Mouse (Mus musculus) lung, adult 2 months (tissue): ENCODE measurements around the gene Prss50. TPM values are rescaled to one million over a fixed set of nuclear protein-coding genes. Genes with fewer than 3 reads are reported as not detected.
A peak's percentile ranks its signal among the peaks of the same experiment; 100 is the strongest.

Experiments
- DNase-seq: peaks from one replicate; pipeline ENCODE4 v3.0.0; 2022
- H3K4me1 ChIP-seq: fragments of 200-500 bp; 2 replicates; pipeline ENCODE4 v1.6.1; 2011; ENCODE audit warnings: low read length; ENCODE audit not compliant: control insufficient read depth, insufficient read depth
- H3K4me3 ChIP-seq: fragments of 200-500 bp; replicated peaks from 2 replicates; pipeline ENCODE3; 2011; ENCODE audit warnings: low read depth, mild to moderate bottlenecking, control low read depth, low read length; ENCODE audit errors: extremely low read depth
- CTCF ChIP-seq: fragments of 200-500 bp; IDR thresholded peaks from 2 replicates; pipeline ENCODE4 v1.5.1; 2011; ENCODE audit warnings: mild to moderate bottlenecking, low read length, control low read depth; ENCODE audit not compliant: insufficient read depth
- POLR2A ChIP-seq: fragments of 200-500 bp; IDR thresholded peaks from 2 replicates; pipeline ENCODE4 v1.6.1; 2011; ENCODE audit warnings: low read depth, mild to moderate bottlenecking, control low read depth, low read length, borderline replicate concordance; ENCODE audit errors: extremely low read depth
- WGBS: fragments of 180-500 bp; shearing (Covaris S2); methylation state at CpG from one replicate; pipeline ENCODE4 v1.1.7; 2018; 5-methylcytosine and 5-hydroxymethylcytosine counted together
- polyA plus RNA-seq: library from polyadenylated mRNA; depleted of rRNA; stranded (reverse); fragments of >200 nt; gene quantifications from 2 replicates; pipeline ENCODE4 v1.2.3, GENCODE M21; 2012

The Prss50 gene
- polyA plus RNA-seq, 1 experiment: not detected

DNA sequence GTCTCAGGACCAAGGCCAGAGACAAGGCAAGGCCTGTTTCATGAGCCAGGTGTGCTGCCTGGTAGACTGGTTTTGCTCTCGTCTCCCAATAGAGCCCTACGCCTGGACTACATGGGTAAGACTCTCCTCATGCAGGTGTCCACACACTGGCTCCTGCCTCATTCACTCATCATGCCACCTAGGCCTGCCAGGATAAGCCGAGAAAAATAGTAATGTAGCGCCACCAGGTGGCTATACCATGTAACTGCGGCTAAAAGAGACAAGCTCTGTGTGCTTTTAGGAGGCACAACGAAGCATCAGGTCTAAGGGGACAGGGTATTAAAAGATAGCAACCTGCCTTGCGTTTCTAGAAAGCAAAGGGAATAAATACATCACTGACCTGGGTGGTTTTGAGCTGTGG is 13.3 kb downstream of the Prss50 start:
- peak; percentile 56 for TF ChIP-seq CTCF
- no peak for TF ChIP-seq POLR2A
- H3K4me1 ChIP-seq: no peaks in the 10 kb centered on the region
- 24% methylated on average over 7 of the region's 7 CpGs for WGBS
- DNase-seq: peak; percentile 55
- H3K4me3 ChIP-seq: no peak overlapping the region

DNA sequence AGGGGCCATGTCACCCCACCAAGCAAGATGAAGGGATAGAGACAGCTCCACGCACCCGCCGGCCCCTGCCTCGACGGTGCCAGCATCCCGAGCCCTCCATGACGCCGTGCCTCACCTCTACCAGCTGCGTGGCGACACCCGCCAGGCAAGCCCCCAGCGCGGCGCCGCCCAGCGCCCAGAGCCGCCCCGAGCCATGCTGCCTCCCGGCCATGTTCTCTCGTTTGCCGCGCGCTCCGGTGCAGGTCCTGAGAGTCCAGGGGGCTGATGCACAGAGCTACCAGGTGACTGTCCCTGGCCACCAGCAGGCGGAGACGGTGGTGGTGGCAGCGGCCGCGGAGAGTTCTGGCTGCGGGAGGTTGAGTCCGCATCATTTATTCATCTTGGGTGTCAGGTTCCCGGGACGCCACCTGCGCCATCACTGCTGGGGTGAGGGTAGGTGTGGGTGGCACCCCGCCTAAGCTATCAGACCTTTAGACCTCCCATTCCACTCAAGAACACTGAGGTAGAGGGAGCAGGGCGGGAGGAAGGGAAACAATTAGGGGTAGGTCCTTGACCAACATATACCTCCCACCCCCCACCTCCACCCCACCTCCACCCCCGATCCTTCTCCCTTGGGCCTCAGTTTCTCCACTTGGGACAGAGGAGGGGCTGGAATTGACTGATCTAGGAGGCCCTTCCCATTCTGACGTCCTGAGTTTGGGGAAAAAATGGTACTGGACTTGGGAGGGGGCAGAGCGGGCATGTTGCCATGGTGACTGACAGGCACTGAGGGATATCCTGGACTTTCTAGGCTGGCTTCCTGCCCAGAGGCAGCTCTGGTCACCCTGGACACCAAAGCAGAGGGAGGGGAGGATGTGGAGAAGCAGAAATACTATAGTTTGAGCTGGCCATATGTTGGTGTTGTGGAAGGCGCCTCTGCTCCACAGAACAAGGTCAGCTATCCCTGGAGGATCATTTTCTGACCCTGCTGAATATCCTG is 16.2 kb downstream of the Prss50 start:
- H3K4me3 ChIP-seq: no peak overlapping the region
- H3K4me1 ChIP-seq: no peaks in the 10 kb centered on the region
- TF ChIP-seq CTCF: no peak
- DNase-seq: no peak
- WGBS: 21% methylated on average over 40 of the region's 40 CpGs

DNA sequence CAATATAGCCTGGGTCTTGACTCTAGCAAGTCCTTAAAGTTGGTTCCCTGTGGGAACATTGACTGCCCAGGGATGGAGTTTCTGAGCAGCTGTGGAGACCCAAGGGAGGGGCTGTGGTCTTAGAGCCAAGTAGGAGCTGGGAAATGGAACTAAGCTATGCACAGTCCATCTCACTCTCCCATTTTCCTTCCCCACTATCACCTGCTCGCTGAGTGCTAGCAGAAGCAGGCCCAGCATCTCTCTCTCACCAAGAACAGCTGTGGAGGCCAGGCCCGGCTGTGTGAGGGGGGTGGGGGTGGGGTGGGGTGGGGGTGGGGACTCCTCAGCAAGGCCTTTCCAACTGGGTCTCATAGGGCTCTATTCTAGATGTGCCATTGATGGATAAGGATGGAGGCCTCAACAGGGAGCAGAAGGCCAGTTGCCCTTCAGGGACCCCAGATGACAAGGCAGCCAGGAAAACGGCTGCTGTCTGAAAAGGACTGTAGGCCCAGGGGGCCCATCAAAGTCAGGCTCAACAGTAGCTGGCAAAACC is 17.0 kb downstream of the Prss50 start:
- WGBS: 59% methylated on average over 3 of the region's 3 CpGs
- H3K4me3 ChIP-seq: no peak overlapping the region
- TF ChIP-seq CTCF: no peak
- no peak for TF ChIP-seq POLR2A
- H3K4me1 ChIP-seq: no peaks in the 10 kb centered on the region; the same call in 1 of the 2 replicates
- no peak for DNase-seq

DNA sequence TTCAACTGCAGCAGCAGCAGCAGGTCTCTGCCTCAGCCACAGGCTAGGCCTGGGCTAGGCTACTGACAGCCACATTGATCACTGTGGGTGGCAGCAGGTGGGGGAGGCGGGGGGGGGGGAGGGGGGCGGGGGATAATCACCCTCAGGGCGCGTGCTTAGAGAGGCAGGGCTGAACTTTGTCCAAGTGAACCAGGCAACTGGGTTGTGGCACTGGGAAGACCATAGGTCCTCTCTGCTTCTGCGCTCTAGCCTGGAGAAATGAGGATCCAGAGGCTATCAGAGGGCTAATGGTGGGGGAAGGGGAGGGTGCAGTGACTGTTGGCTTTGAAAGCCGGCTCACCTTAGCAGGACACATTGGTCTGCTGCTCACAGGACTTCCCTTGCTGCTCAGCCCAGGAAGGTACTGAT is 17.5 kb downstream of the Prss50 start:
- H3K4me1 ChIP-seq: no peaks in the 10 kb centered on the region; the same call in 1 of the 2 replicates
- TF ChIP-seq POLR2A: no peak
- no peak for TF ChIP-seq CTCF
- no peak overlapping the region for H3K4me3 ChIP-seq
- WGBS: 51% methylated on average over 6 of the region's 6 CpGs
- DNase-seq: no peak

DNA sequence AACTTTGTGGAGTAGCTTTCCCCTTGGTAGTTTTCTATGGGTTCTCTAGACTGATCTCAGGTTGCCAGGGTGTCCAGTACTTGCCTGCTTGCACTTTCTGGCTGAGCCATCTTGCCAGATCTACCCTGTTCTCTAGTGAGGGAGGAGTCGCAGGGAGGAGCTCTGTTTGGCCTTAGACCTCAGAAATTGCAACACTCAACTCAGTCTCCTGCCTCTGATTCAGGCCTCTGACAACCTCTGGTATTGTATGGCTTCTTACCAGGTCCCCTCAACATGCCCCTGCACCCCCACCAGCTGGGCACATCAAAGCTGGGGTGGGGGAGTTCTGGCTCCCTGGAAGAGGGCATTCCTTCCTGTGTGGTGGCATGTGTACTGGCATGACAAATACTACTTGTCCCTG is 19.6 kb downstream of the Prss50 start:
- DNase-seq: no peak
- Histone ChIP-seq H3K4me1 (peaks cover 1% of the 10 kb centered on the region), H3K4me3 (no peak overlapping the region)
- TF ChIP-seq CTCF (no peak), POLR2A (no peak)
- 58% methylated on average over 1 of the region's 1 CpGs for WGBS

DNA sequence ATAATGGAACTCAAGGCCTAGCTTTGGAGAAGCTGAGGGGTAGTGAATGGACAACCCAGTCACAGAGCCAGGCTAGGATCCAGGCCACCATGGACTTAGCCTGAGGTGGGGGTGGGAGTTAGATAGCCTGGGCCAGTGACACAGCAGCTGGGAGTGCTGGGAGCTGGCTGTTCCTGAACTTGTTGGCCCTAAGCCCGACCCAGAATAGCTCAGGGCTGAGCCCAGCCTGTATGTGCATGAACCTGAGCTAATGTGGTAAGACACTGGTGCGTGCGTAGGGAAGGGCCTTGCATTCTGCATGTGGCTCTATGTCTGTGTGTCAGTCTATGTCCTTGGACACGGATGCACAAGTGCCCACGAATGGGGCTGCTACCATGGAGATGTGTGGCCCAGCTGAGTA is 20.1 kb downstream of the Prss50 start:
- no peak for TF ChIP-seq CTCF
- no peak for TF ChIP-seq POLR2A
- H3K4me3 ChIP-seq: no peak overlapping the region
- WGBS: 67% methylated on average over 5 of the region's 5 CpGs
- peaks cover 4% of the 10 kb centered on the region for H3K4me1 ChIP-seq
- peak; percentile 40 for DNase-seq

DNA sequence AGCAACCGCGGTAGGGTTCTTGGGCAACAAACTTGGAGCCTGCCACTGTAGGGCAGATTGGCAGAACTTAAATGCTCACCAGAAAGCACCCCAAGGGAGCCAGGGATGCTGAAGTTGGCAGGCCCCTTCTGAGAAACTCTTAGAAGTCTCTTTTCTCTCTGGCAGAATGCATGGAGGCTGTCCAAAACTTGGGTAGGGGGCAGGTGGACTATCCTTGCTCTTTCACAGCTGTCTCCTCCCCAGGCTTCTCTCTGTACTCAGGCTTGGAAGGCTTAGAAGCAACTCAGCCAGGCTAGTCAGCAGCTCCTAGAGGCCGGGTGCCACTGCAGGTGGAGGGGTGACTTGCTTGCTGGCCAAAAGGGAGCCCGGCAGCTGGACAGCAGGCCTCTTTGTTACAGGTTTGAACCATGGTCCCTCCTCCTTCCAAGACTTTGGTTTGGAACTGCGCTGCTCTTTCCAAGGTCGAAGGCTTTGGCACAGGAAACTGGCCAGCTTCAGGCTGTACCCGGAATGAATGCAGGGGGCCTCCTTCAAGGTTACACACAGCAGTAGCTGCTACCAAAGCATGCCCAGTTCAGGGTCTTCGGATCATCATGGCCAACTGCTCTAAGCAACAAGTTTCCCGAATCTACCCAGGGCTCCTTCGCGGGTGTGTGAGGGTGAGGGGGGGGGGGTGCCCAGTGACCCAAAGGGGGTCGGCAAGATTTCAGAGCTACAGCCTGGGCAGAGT is 21.6 kb downstream of the Prss50 start, which contains the start of gene Als2cl:
Als2cl (plus strand) TSS at position 680 of the 730 bp plus-strand sequence.
- Histone ChIP-seq H3K4me1 (peaks cover 4% of the 10 kb centered on the region), H3K4me3 (peak within 1 kb of the TSS; percentile 91)
- TF ChIP-seq CTCF: no peak
- TF ChIP-seq POLR2A: no peak
- 14% methylated on average over 12 of the region's 12 CpGs for WGBS
- peak; percentile 51 for DNase-seq

DNA sequence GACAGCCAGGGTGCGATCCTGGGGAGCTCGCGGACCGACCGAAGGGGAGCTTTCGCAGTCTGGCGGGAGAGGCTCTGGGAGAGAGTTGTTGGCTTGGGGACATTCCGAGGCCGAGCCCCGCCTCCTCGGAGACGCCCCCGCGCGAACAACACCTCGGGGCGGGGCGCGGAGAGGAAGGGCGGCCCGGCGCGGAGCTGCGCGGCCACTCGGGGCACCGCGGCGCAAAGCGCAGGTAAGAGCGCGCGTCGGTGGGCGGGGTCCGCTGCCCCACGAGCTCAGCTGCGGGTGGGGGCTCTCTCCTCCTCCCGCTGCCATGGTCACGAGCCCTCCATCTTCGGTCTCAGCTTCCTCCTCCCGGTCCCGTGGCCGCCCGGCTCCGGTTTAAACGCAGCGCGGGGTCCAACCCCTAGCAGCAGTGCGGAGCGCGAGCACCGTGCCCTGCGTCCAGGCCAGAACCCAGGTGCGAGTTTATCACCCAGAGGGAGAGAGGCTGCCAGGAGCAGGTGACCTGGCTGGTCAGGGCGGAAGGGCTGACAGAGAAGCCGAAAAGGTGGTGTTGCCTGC is 22.3 kb downstream of the Prss50 start, which contains the start of gene Tmie:
Tmie (minus strand) TSS at position 116 of the 564 bp plus-strand sequence.
- DNase-seq: peak; percentile 84
- TF ChIP-seq POLR2A (peak; percentile 88; the same call in 1 of the 2 replicates), CTCF (no peak)
- peaks cover 4% of the 10 kb centered on the region for H3K4me1 ChIP-seq
- H3K4me3 ChIP-seq: peak within 1 kb of the TSS; percentile 91
- under 1% methylated on average over 57 of the region's 57 CpGs for WGBS

DNA sequence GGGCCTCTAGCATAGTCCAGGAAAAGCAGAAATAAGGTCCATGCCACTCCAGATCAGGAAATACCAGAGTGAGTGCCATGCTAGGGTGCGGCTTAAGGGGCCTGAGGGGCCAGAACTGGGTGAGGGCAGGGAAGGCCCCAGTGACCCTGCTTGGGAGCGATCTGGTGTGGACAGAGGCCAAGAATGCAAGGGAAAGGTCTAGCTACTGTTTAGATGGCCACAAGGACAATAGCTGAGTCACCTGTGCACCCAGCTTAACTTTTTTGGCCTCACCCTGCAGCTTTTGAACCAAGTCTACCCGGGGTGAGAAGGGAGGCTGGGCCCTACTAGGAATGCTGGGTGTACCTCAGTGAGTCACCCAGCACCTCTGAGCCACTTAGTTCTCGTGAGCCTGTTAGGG is 23.0 kb downstream of the Prss50 start:
- TF ChIP-seq POLR2A: no peak; the same call in 1 of the 2 replicates
- no peak for TF ChIP-seq CTCF
- peak; percentile 62 for DNase-seq
- H3K4me3 ChIP-seq: peak overlapping the region; percentile 91
- WGBS: 34% methylated on average over 4 of the region's 4 CpGs
- peaks cover 4% of the 10 kb centered on the region for H3K4me1 ChIP-seq
